Mouse (Mus musculus) heart, embryonic 11.5 days (tissue): ENCODE data around the gene Tatdn3. TPM values are rescaled to one million over a fixed set of nuclear protein-coding genes. Genes with fewer than 3 reads are reported as not detected.

Experiments
- ATAC-seq: fragments of 200-750 bp; cut with Nextera tagmentation; replicated peaks from 2 replicates; pipeline ENCODE4 v1.8.0; 2017; ENCODE audit warnings: moderate library complexity; ENCODE audit not compliant: insufficient number of reproducible peaks, low FRiP score, low TSS enrichment
- H3K27ac ChIP-seq: fragments of 300-500 bp; sonication (generic); 2 replicates; pipeline ENCODE4 v1.5.1; 2014; ENCODE audit warnings: mild to moderate bottlenecking, low read depth, low read length
- H3K27me3 ChIP-seq: fragments of 300-500 bp; sonication (generic); 2 replicates; pipeline ENCODE4 v1.6.1; 2014; ENCODE audit warnings: mild to moderate bottlenecking, low read length, mixed read lengths; ENCODE audit not compliant: control insufficient read depth, insufficient read depth
- H3K36me3 ChIP-seq: fragments of 300-500 bp; sonication (generic); 2 replicates; pipeline ENCODE4 v1.6.1; 2014; ENCODE audit warnings: mild to moderate bottlenecking, low read length, moderate library complexity, mixed read lengths; ENCODE audit not compliant: control insufficient read depth, insufficient read depth
- H3K4me1 ChIP-seq: fragments of 300-500 bp; sonication (generic); 2 replicates; pipeline ENCODE4 v1.6.1; 2014; ENCODE audit warnings: low read length; ENCODE audit not compliant: control insufficient read depth, insufficient read depth
- H3K4me2 ChIP-seq: fragments of 300-500 bp; sonication (generic); 2 replicates; pipeline ENCODE4 v1.6.1; 2014; ENCODE audit warnings: mild to moderate bottlenecking, moderate library complexity
- H3K4me3 ChIP-seq: fragments of 300-500 bp; sonication (generic); 2 replicates; pipeline ENCODE4 v1.5.1; 2014; ENCODE audit warnings: low read depth, low read length
- H3K9ac ChIP-seq: fragments of 300-500 bp; sonication (generic); 2 replicates; pipeline ENCODE4 v1.6.1; 2014; ENCODE audit warnings: mild to moderate bottlenecking, low read depth, low read length, moderate library complexity
- H3K9me3 ChIP-seq: fragments of 300-500 bp; sonication (generic); replicated peaks from 2 replicates; pipeline ENCODE4 v1.6.1; 2016; ENCODE audit warnings: low read length; ENCODE audit not compliant: control insufficient read depth
- WGBS: fragments of 180-500 bp; shearing (Covaris S2); extraction: QIAGEN DNeasy Blood & Tissue Kit; methylation state at CpG from one replicate; pipeline ENCODE4 v1.1.7; 2014; ENCODE audit not compliant: insufficient replicate concordance; 5-methylcytosine and 5-hydroxymethylcytosine counted together
- polyA plus RNA-seq: library from polyadenylated mRNA; unstranded; fragments of >200 nt; fragmentation: Nextera tagmentation; extraction: Ambion mirVana; gene quantifications from 2 replicates; pipeline ENCODE4 v1.2.1, GENCODE M21; 2014

The Tatdn3 gene
- polyA plus RNA-seq, 1 experiment from 2014 or later, result 20.3 TPM

DNA sequence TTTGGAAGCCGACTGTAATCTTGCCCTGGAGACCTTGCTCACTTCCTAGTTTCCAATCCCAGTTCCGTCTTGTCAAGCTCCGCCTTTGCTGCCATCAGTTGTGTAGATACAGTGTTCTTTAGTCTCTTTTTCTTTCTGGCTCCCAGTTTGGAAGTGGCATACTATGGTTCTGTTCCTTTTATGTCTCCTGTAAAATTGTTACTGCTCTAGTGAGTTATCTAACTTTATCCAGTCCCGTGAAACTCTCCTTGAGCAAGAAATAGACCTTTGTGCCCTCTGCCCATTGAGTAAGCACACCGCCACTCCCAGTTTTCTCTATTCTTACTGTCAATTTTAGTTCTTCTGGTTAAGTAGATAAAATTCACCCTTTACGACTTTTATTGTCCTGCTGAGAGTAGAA, 8.9 kb upstream of the Tatdn3 start:
- H3K4me3 ChIP-seq, result no peak overlapping the region
- no peak overlapping the region for H3K9ac ChIP-seq
- no peaks in the 10 kb centered on the region for H3K9me3 ChIP-seq
- peaks cover 39% of the 10 kb centered on the region for H3K36me3 ChIP-seq
- H3K4me2 ChIP-seq, result no peak overlapping the region
- ATAC-seq, result no peak
- H3K27ac ChIP-seq, result no peak overlapping the region
- no peaks in the 10 kb centered on the region for H3K27me3 ChIP-seq
- whole genome bisulfite sequencing, result 88% methylated on average over 6 of the region's 6 CpGs
- no peaks in the 10 kb centered on the region for H3K4me1 ChIP-seq

DNA sequence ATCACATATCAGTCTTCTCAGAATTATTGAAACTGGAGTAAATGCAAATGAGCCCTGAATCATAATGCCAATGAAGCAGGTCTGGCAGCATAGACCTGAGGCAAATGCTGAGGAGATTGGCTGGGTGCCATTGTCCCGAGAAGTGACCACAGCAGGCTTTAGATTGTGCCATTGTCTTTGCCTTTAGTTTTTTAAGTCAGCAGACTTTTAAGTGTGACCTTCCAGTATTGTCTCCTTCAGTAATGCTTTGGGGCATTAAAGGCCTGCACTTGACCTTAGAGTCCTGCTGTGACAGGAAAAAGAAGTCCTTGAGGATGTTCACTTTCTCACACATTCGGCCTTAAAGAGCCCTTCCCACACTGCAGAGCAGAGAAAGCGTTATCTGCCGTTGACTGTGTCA, 7.5 kb upstream of the Tatdn3 start:
- H3K4me2 ChIP-seq, result no peak overlapping the region
- no peak for ATAC-seq
- H3K9me3 ChIP-seq, result no peaks in the 10 kb centered on the region
- H3K4me3 ChIP-seq, result no peak overlapping the region
- no peaks in the 10 kb centered on the region for H3K4me1 ChIP-seq
- WGBS, result 91% methylated on average over 4 of the region's 4 CpGs
- no peak overlapping the region for H3K27ac ChIP-seq
- H3K36me3 ChIP-seq, result peaks cover 44% of the 10 kb centered on the region
- no peak overlapping the region for H3K9ac ChIP-seq
- H3K27me3 ChIP-seq, result no peaks in the 10 kb centered on the region

DNA sequence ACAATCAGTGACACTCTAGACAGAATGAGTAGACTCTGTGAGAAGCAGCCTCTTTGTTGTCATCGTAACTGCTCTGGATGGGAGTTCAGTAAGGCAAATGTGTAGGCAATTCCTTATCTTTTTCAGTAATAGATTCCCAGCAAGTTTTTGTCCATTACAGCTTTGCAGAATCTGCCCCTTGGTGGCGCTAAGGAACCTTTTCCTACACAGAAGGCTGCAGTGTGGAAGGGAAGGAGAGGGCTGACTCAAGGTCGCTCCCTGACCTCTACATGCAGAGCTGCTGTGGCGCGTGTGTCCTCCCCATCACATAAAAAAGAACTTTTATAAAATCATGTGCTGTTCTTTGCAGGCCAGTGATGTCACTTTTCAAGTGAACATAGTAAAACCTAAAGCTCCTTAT, 5.6 kb upstream of the Tatdn3 start:
- ATAC-seq, result no peak
- no peak overlapping the region for H3K27ac ChIP-seq
- no peaks in the 10 kb centered on the region for H3K27me3 ChIP-seq
- H3K4me1 ChIP-seq, result peaks cover 4% of the 10 kb centered on the region
- no peak overlapping the region for H3K4me3 ChIP-seq
- no peaks in the 10 kb centered on the region for H3K9me3 ChIP-seq
- no peak overlapping the region for H3K4me2 ChIP-seq
- H3K9ac ChIP-seq, result no peak overlapping the region
- whole genome bisulfite sequencing, result 78% methylated on average over 5 of the region's 5 CpGs
- peaks cover 38% of the 10 kb centered on the region for H3K36me3 ChIP-seq

DNA sequence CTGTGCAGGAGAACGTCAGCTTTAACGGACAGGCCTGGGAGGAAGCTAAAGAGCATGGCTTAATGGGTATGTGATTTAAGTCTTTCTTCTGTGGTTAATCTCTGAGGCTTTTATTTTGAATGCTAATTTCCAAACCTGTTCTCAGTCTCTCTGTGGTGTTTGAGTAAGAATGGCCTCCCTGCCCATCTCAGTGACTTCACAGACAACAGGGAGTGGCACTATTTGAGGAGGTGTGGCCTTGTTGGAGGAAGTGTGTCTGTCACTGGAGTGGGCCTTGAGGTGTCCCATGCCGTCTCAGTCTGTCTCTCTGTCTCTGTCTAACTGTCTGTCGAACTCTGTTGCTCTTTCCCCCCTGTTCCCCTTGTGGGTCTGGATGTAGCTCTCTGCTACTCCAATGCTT, 2.5 kb upstream of the Tatdn3 start:
- Histone ChIP-seq H3K4me3 (no peak overlapping the region), H3K4me1 (peaks cover 4% of the 10 kb centered on the region), H3K27ac (no peak overlapping the region), H3K9ac (no peak overlapping the region), H3K36me3 (peaks cover 21% of the 10 kb centered on the region), H3K27me3 (no peaks in the 10 kb centered on the region), H3K9me3 (no peaks in the 10 kb centered on the region), H3K4me2 (no peak overlapping the region)
- WGBS, result 83% methylated on average over 4 of the region's 4 CpGs
- ATAC-seq, result no peak

DNA sequence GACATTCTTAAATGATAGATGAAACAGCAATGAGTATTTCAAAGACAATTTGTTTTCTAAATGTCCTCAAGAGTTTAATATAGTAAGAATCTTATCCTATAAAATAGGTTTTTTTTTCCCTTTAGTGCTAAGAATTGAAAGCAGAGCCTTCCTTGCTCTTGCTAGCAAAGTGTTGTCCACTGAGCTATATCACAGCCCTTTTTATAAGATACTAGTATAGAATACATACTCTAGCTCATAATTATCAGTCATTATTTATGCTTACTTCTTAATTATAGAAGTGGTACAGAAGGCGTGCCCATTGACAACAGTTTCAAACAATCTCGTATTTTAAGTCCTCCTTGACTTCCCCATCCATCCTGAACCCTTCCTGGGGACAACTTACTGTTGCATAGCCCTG, 1.8 kb upstream of the Tatdn3 start:
- Histone ChIP-seq H3K4me3 (no peak overlapping the region), H3K9ac (no peak overlapping the region), H3K4me2 (no peak overlapping the region), H3K9me3 (no peaks in the 10 kb centered on the region), H3K27me3 (no peaks in the 10 kb centered on the region), H3K36me3 (peaks cover 15% of the 10 kb centered on the region), H3K27ac (no peak overlapping the region), H3K4me1 (peaks cover 4% of the 10 kb centered on the region)
- ATAC-seq, result no peak
- 81% methylated on average over 2 of the region's 2 CpGs for WGBS

DNA sequence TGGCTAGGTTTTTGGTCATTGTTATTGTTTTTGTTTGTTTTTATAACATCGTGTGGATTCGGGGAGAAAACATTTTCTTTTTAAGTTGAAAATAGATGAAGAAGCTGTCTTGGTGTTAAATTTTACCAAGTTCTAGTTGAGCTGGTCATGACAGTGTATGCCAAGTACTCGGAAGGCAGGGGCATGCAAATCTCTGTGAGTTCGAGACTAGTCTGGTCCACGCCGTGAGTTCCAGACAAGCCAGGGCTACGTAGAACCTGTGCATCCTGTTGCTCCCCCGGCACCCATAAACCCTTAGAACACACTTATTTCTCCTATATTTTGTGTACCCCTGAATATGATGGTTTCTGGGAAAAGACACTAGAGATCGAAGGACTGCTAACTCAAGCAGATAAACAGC, 968 bp upstream of the Tatdn3 start:
- Histone ChIP-seq H3K36me3 (peaks cover 10% of the 10 kb centered on the region), H3K4me2 (peak overlapping the region; percentile 75), H3K4me1 (peaks cover 4% of the 10 kb centered on the region), H3K27me3 (no peaks in the 10 kb centered on the region), H3K27ac (no peak overlapping the region), H3K9ac (peak overlapping the region; percentile 93), H3K4me3 (peak overlapping the region; percentile 94), H3K9me3 (no peaks in the 10 kb centered on the region)
- WGBS, result 57% methylated on average over 9 of the region's 9 CpGs
- no peak for ATAC-seq

DNA sequence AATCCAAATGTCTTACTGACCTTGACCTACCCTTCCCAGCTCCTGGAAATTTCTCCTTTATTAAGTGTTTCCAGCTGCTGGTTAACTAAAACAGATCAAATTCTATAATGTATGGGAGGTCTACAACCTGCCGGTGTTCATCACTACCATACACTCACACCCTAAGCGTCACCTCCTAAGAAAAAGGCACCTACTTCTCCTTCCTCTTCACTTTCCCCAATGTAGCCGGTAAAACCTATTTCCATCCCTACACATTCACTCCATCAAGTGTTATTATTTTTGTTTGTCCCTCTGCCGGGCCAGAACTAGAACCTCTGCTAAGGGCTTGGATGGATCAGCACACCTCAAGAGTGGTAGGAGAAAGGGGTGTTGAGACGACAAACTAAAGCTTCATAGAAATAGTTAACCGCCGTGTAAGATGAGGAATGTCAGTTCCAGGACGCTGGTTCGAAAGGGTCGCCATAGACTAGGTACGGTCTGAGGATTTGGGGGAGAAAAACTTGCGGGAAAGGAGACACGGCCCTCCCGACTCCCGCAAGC, 421 bp downstream of the Tatdn3 start:
- Histone ChIP-seq H3K9ac (peak overlapping the region; percentile 93), H3K27ac (no peak overlapping the region; the same call in 1 of the 2 replicates)
- WGBS, result 9% methylated on average over 15 of the region's 15 CpGs

DNA sequence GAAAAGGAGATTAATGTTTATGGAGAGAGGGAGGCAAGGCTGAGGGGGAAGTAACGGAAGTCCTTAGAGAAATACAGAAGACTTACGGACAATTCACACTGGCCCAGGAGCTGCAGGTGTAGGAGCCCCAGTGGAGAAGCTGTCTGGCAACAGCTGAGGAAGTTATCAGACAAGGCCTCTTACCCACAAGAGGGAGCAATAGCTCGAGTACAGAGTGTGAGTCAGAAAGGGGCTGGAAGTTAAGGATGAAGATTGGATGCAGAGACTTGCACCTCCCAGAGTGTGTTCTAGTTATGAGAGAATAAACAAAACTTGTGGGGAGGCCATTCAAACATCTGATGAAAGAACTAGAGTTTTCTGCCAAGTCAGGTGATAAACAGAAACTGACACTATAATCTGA, 5.3 kb downstream of the Tatdn3 start:
- 60% methylated on average over 3 of the region's 3 CpGs for WGBS
- Histone ChIP-seq H3K4me2 (no peak overlapping the region), H3K4me3 (no peak overlapping the region), H3K4me1 (no peaks in the 10 kb centered on the region; the same call in 1 of the 2 replicates), H3K36me3 (no peaks in the 10 kb centered on the region), H3K27ac (no peak overlapping the region), H3K27me3 (no peaks in the 10 kb centered on the region), H3K9ac (no peak overlapping the region), H3K9me3 (no peaks in the 10 kb centered on the region)
- ATAC-seq, result no peak

More for the DNA sequence above, 421 bp downstream of the Tatdn3 start:
- Histone ChIP-seq H3K4me3 (peak overlapping the region; percentile 94), H3K9me3 (no peaks in the 10 kb centered on the region), H3K4me2 (peak overlapping the region; percentile 75), H3K36me3 (peaks cover 5% of the 10 kb centered on the region; the same call in 1 of the 2 replicates), H3K4me1 (peaks cover 4% of the 10 kb centered on the region), H3K27me3 (no peaks in the 10 kb centered on the region)
- no peak for ATAC-seq

DNA sequence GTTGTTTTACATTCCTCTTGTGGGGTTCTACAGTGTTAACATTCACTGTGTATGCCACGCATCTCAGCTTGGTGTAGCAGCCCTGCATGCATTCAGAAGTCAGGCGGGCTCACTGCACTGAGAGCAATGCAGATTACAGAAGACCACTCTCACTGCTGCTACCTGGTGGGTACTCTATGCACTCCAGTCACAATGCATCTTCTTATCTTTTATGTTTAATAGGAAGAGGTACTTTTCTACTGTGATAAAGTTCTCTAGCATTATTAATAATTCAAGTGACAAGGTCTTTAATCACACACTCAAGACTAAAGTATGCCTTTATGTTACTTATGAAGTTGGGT, 7.2 kb downstream of the Tatdn3 start:
- no peak overlapping the region for H3K4me3 ChIP-seq
- H3K4me2 ChIP-seq, result no peak overlapping the region
- H3K4me1 ChIP-seq, result no peaks in the 10 kb centered on the region; the same call in 1 of the 2 replicates
- H3K36me3 ChIP-seq, result no peaks in the 10 kb centered on the region
- no peaks in the 10 kb centered on the region for H3K9me3 ChIP-seq
- H3K27me3 ChIP-seq, result no peaks in the 10 kb centered on the region
- peak overlapping the region; percentile 87 for H3K27ac ChIP-seq
- ATAC-seq, result peak; percentile 12; the same call in 1 of the 2 replicates
- 61% methylated on average over 2 of the region's 2 CpGs for WGBS
- no peak overlapping the region for H3K9ac ChIP-seq
